Mouse (Mus musculus): ENCODE results near the gene Cdc7.

The Cdc7 gene

GRCm38 (mm10) chr5:107022064-107022428 lies 57.9 kb downstream of the Cdc7 start:
- no peak for TF ChIP-seq CTCF (conservative IDR thresholded peaks at IDR 0.05; ENCODE audit: low read length)
- no peak overlapping the region for H3K4me3 ChIP-seq (replicated peaks; ENCODE audit: low read length)

GRCm38 (mm10) chr5:107023951-107024350 lies 59.8 kb downstream of the Cdc7 start:
- H3K9me3 ChIP-seq (ENCODE audit: low read length) = no peaks in the 10 kb centered on the region
- no peaks in the 10 kb centered on the region for H3K36me3 ChIP-seq (ENCODE audit: insufficient read depth, low read length)
- no peak overlapping the region for H3K4me3 ChIP-seq (replicated peaks; ENCODE audit: low read length)
- no peaks in the 10 kb centered on the region for H3K4me1 ChIP-seq (replicated peaks; ENCODE audit: low read depth, low read length)
- no peak for TF ChIP-seq NANOG (IDR thresholded peaks at IDR 0.05; ENCODE audit: borderline replicate concordance, low read length)
- TF ChIP-seq POU5F1 (IDR thresholded peaks at IDR 0.05; ENCODE audit: borderline replicate concordance, low read length) = no peak
- TF ChIP-seq CTCF (conservative IDR thresholded peaks at IDR 0.05; ENCODE audit: low read length) = no peak
- H3K27me3 ChIP-seq (ENCODE audit: insufficient read depth, low read length) = peaks cover 60% of the 10 kb centered on the region

More at GRCm38 (mm10) chr5:107022064-107022428, 57.9 kb downstream of the Cdc7 start:
- H3K4me1 ChIP-seq (replicated peaks; ENCODE audit: low read depth, low read length) = no peaks in the 10 kb centered on the region
- H3K27me3 ChIP-seq (ENCODE audit: insufficient read depth, low read length) = peaks cover 57% of the 10 kb centered on the region
- no peaks in the 10 kb centered on the region for H3K36me3 ChIP-seq (ENCODE audit: insufficient read depth, low read length)
- H3K9me3 ChIP-seq (ENCODE audit: low read length) = no peaks in the 10 kb centered on the region

- Histone ChIP-seq H3K27me3 (ENCODE audit: insufficient read depth, low read length) (peaks cover 54% of the 10 kb centered on the region), H3K4me1 (replicated peaks; ENCODE audit: low read depth, low read length) (no peaks in the 10 kb centered on the region), H3K36me3 (ENCODE audit: insufficient read depth, low read length) (no peaks in the 10 kb centered on the region), H3K9me3 (ENCODE audit: low read length) (no peaks in the 10 kb centered on the region), H3K4me3 (replicated peaks; ENCODE audit: low read length) (no peak overlapping the region)
- TF ChIP-seq CTCF (conservative IDR thresholded peaks at IDR 0.05; ENCODE audit: low read length) (no peak), POU5F1 (IDR thresholded peaks at IDR 0.05; ENCODE audit: borderline replicate concordance, low read length) (no peak), NANOG (IDR thresholded peaks at IDR 0.05; ENCODE audit: borderline replicate concordance, low read length) (no peak)
These were observed 61.2 kb downstream of the Cdc7 start for GRCm38 (mm10) chr5:107025371-107025770.

- TF ChIP-seq CTCF (conservative IDR thresholded peaks at IDR 0.05; ENCODE audit: low read length) = no peak
- TF ChIP-seq POU5F1 (IDR thresholded peaks at IDR 0.05; ENCODE audit: borderline replicate concordance, low read length) = no peak
- no peak for TF ChIP-seq NANOG (IDR thresholded peaks at IDR 0.05; ENCODE audit: borderline replicate concordance, low read length)
- no peak overlapping the region for H3K4me3 ChIP-seq (replicated peaks; ENCODE audit: low read length)
- H3K4me1 ChIP-seq (replicated peaks; ENCODE audit: low read depth, low read length) = no peaks in the 10 kb centered on the region
- peaks cover 52% of the 10 kb centered on the region for H3K27me3 ChIP-seq (ENCODE audit: insufficient read depth, low read length)
- H3K36me3 ChIP-seq (ENCODE audit: insufficient read depth, low read length) = no peaks in the 10 kb centered on the region
- H3K9me3 ChIP-seq (ENCODE audit: low read length) = no peaks in the 10 kb centered on the region
These were observed 61.7 kb downstream of the Cdc7 start for GRCm38 (mm10) chr5:107025809-107026208.

- Histone ChIP-seq H3K4me3 (replicated peaks; ENCODE audit: low read length) (no peak overlapping the region), H3K27me3 (ENCODE audit: insufficient read depth, low read length) (peaks cover 39% of the 10 kb centered on the region), H3K4me1 (replicated peaks; ENCODE audit: low read depth, low read length) (no peaks in the 10 kb centered on the region), H3K36me3 (ENCODE audit: insufficient read depth, low read length) (no peaks in the 10 kb centered on the region), H3K9me3 (ENCODE audit: low read length) (no peaks in the 10 kb centered on the region)
- TF ChIP-seq NANOG (IDR thresholded peaks at IDR 0.05; ENCODE audit: borderline replicate concordance, low read length) = no peak
- no peak for TF ChIP-seq POU5F1 (IDR thresholded peaks at IDR 0.05; ENCODE audit: borderline replicate concordance, low read length)
- TF ChIP-seq CTCF (conservative IDR thresholded peaks at IDR 0.05; ENCODE audit: low read length) = no peak
These were observed 63.5 kb downstream of the Cdc7 start for GRCm38 (mm10) chr5:107027616-107028015.

- TF ChIP-seq CTCF (conservative IDR thresholded peaks at IDR 0.05; ENCODE audit: low read length) (no peak), POU5F1 (IDR thresholded peaks at IDR 0.05; ENCODE audit: borderline replicate concordance, low read length) (no peak), NANOG (IDR thresholded peaks at IDR 0.05; ENCODE audit: borderline replicate concordance, low read length) (no peak)
- H3K27me3 ChIP-seq (ENCODE audit: insufficient read depth, low read length) = peaks cover 31% of the 10 kb centered on the region
- H3K4me1 ChIP-seq (replicated peaks; ENCODE audit: low read depth, low read length) = no peaks in the 10 kb centered on the region
- no peaks in the 10 kb centered on the region for H3K9me3 ChIP-seq (ENCODE audit: low read length)
- no peaks in the 10 kb centered on the region for H3K36me3 ChIP-seq (ENCODE audit: insufficient read depth, low read length)
- no peak overlapping the region for H3K4me3 ChIP-seq (replicated peaks; ENCODE audit: low read length)
These were observed 64.4 kb downstream of the Cdc7 start for GRCm38 (mm10) chr5:107028557-107028956.

GRCm38 (mm10) chr5:107029801-107030200 lies 65.7 kb downstream of the Cdc7 start:
- H3K4me1 ChIP-seq (replicated peaks; ENCODE audit: low read depth, low read length) = no peaks in the 10 kb centered on the region
- H3K4me3 ChIP-seq (replicated peaks; ENCODE audit: low read length) = no peak overlapping the region
- H3K36me3 ChIP-seq (ENCODE audit: insufficient read depth, low read length) = no peaks in the 10 kb centered on the region
- TF ChIP-seq POU5F1 (IDR thresholded peaks at IDR 0.05; ENCODE audit: borderline replicate concordance, low read length) = no peak
- TF ChIP-seq NANOG (IDR thresholded peaks at IDR 0.05; ENCODE audit: borderline replicate concordance, low read length) = no peak
- no peak for TF ChIP-seq CTCF (conservative IDR thresholded peaks at IDR 0.05; ENCODE audit: low read length)
- peaks cover 20% of the 10 kb centered on the region for H3K27me3 ChIP-seq (ENCODE audit: insufficient read depth, low read length)
- no peaks in the 10 kb centered on the region for H3K9me3 ChIP-seq (ENCODE audit: low read length)

- TF ChIP-seq CTCF (conservative IDR thresholded peaks at IDR 0.05; ENCODE audit: low read length) = no peak
- no peak for TF ChIP-seq NANOG (IDR thresholded peaks at IDR 0.05; ENCODE audit: borderline replicate concordance, low read length)
- no peak for TF ChIP-seq POU5F1 (IDR thresholded peaks at IDR 0.05; ENCODE audit: borderline replicate concordance, low read length)
- Histone ChIP-seq H3K4me3 (replicated peaks; ENCODE audit: low read length) (no peak overlapping the region), H3K27me3 (ENCODE audit: insufficient read depth, low read length) (peaks cover 11% of the 10 kb centered on the region), H3K9me3 (ENCODE audit: low read length) (no peaks in the 10 kb centered on the region), H3K4me1 (replicated peaks; ENCODE audit: low read depth, low read length) (no peaks in the 10 kb centered on the region), H3K36me3 (ENCODE audit: insufficient read depth, low read length) (no peaks in the 10 kb centered on the region)
These were observed 66.7 kb downstream of the Cdc7 start for GRCm38 (mm10) chr5:107030821-107031220.
